Mouse (Mus musculus) heart, postnatal 36 days (tissue): ENCODE results near the gene Plin4. TPM values are rescaled to one million over a fixed set of nuclear protein-coding genes. Genes with fewer than 3 reads are reported as not detected.
"Not testable (repeated sequence)": the region's sequence is repeated elsewhere in the genome, so short reads cannot be mapped to it uniquely, and the experiment has no call there.

Source experiments
- DNase-seq, 2 experiments: peaks; one replicate each; pipeline ENCODE4 v3.0.0; 2021 to 2022
- intact Hi-C: fragments of 180-260 bp; cut with DNase I; formaldehyde crosslinking; loops from one replicate; pipeline ENCODE4 v1.15.1; 2025
- total RNA-seq, 2 experiments: library from RNA; stranded (reverse); gene quantifications; 2 replicates each; pipeline ENCODE4 v1.2.3; 2021

Gene Plin4
- total RNA-seq, 2 experiments from 2014 or later, result 157 to 172 TPM

DNA sequence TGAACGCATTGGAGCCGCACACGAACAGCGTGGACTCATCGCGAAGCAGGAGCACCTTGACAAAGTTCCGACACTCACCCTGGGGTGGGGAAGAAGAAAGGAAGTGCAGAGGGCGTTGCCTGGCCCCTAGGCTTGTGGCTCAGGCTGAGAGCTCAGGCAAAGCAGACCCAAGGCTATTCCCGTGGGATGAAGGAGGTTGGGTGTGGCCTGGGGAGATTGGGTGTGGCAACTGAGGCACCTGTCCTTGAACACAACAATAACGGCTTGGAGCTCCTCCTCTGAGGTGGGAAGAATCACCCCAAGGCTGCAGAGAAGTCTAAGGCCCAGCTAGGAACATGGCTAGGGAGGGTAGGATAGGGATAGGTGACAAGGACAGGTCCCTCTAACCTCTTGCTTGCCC lies 21.5 kb upstream of the Plin4 start:
- intact Hi-C loops, result loop anchor here (5.0 kb wide), 1 partner anchor 221 kb away; no protein-coding TSS in a partner anchor
- no peak for DNase-seq

DNA sequence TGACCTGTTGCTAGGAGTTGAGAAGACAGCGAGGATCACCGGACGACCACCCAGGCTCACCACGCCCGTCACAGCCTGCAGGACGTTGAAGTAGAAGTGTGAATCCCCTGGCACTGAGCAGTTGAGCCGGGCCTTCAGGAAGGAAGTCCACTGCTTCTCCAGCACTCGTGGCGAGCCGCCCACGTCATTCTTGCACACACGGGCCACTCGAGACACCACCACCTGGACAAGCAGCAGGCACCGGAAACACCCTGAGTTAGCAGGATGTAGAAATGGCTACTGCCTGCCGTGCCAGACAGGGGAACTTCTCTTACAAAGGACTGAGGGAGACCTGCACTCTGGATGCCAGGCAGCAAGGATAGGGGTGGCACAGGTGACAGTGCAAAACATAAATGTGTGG lies 18.6 kb upstream of the Plin4 start:
- intact Hi-C loops, result no loop called here
- no peak for DNase-seq

DNA sequence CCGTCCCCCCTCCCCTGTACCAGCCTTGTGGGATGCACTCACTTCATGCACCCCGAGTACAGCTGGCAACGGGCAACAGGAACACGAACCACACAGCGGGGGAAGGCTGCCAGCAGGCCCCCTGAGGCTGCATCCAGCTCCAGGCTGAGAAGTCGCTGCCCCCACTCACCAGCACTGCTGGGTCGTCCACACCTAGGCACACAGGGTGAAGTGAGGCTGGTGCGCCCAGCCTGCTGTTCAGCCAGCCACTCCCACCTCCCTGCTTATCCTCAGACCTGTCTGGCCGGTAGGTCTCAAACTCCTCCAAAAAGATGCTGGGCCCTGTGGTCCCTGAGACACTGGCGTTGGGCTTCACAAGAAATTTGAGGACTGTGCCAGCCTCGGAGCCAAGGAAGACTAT lies 16.6 kb upstream of the Plin4 start:
- DNase-seq, result no peak
- intact Hi-C loops, result no loop called here

DNA sequence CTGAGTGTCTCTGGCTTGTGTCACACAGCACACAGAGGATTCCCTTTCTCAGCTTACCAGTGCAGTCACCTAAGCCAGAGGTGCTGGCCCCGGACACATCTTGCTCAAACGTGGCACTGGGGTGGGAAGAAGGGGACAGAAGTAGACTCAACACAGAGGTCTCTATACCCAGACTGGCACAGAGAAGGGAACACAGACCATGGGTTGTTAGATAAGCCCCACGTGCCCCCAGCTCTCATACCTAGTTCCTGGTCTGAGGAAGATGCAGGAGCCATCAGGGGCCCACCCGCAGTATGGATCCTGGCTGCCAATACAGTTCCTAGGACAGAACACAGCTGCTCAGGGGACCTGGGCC lies 15.7 kb upstream of the Plin4 start:
- no peak for DNase-seq
- intact Hi-C loops, result no loop called here

DNA sequence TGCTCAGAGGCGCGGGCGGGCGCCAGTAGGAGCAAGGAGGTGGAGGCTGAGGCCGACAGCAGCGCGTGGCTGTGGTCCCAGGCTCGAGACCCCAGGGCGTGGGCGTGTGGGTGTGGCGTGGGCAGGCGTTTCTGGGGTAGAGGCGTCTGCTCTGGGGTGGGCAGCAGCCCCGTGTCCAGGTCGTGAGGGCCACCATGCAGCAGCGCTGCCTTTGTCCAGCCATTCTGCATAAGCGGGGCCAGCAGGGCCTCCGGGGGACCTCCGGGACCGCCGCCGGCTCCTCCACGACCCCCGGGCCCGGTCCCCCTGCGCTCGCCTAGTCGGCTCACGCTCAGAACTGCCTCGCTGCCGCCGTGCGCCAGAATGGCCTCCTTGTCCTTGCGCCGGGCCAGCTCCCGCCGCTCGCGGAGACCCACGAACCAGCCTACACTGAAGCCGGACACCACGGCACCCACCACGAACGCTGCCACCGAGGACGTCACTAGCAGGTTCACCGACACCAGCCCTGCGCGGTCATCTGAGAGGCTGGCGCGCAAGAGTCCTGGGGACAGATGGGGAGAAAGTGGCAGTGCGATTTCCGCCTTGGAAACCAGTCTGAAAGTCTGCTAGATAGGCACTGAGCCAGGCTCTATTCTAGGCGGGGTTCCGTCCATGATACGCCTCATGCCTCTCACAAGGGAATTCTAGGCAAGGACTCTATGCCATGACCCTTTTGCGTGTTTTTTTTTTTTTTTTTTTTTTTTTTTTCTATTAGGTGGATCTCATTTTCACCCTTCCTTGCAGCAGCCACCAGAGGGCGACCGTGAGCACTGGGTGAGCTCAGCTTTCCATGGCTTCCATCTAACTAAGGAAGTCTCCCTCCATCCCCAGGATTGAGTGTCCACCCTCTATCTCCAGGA lies 15.0 kb upstream of the Plin4 start:
- peak; percentile 64 to 73 for DNase-seq
- intact Hi-C loops, result no loop called here

DNA sequence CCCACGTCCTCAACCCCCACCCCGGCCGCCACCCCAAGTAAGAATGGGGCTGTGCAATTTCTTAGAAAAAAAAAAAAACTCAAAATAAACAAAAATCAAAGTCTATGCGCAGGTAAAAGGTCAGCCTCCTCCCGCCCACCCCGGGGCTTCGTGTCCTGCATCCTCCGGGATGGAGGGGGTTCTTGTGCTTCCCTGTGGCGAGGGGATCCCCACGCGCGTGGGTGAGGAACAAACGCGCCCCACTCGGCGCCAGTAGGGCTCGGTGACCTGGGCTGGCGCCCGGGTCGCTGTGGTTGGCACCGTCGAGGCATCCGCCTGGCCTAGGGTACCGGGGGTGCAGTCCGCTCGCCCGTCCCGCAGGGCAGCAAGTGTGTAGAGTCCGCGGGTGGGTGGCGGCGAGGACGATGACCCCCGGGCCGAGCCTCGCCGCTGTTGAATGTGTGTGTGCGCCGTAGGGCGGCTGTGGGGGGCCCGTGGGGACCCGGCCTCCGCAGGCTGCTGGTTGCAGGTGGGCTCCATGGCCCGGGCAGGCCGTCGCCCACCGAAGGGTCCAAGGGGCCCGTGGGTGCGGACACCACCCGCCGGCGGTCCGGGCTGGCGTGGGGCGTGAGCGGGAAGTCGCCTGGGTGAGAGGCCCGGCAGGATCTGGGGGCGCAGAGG lies 14.2 kb upstream of the Plin4 start:
- intact Hi-C loops, result no loop called here
- DNase-seq, result peak in 1 of 2 experiments; percentile 12

DNA sequence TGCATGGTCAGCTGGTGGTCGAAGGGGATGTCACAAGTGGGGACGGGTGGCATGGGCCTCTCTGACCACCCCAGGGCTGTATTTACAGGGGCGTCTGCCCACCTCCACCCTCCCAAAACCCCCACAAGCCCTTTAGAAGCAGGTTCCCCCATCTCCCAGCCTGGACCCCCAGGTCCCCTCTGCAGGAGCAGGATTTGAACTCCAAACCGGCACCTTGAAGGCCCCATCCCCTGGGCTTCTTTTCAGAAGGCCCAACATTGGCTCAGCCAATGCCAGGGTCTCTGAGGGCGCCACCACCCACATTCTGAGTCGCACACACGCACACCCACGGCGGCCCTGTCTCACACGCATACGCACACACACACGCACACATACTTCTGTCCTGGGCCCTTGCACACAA lies 13.6 kb upstream of the Plin4 start:
- DNase-seq, result peak in 1 of 2 experiments; percentile 3
- intact Hi-C loops, result no loop called here

DNA sequence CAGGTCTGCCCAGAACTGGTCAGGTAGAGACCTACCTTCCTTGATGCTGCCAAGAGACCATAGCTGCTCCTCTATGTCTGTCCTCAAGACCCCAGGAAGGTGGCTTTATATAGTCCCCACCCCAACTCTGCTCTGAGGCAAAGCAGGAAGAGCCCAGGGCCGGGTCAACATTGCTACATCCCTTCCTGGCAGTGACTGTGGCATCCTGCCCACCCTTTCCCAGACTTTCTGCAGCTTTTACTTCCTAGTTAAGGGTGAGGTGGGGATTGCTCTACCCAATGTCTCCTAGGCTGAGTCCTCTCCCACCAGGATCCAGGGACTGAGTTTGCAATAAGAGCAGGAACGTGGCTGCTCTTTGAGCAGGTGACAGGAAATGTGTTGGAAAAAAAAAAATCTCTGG lies 12.2 kb upstream of the Plin4 start, which contains the start of gene Lrg1:
TSS of gene Lrg1 (minus strand) at position 176 of the 400 bp plus-strand sequence.
- intact Hi-C loops, result no loop called here

DNA sequence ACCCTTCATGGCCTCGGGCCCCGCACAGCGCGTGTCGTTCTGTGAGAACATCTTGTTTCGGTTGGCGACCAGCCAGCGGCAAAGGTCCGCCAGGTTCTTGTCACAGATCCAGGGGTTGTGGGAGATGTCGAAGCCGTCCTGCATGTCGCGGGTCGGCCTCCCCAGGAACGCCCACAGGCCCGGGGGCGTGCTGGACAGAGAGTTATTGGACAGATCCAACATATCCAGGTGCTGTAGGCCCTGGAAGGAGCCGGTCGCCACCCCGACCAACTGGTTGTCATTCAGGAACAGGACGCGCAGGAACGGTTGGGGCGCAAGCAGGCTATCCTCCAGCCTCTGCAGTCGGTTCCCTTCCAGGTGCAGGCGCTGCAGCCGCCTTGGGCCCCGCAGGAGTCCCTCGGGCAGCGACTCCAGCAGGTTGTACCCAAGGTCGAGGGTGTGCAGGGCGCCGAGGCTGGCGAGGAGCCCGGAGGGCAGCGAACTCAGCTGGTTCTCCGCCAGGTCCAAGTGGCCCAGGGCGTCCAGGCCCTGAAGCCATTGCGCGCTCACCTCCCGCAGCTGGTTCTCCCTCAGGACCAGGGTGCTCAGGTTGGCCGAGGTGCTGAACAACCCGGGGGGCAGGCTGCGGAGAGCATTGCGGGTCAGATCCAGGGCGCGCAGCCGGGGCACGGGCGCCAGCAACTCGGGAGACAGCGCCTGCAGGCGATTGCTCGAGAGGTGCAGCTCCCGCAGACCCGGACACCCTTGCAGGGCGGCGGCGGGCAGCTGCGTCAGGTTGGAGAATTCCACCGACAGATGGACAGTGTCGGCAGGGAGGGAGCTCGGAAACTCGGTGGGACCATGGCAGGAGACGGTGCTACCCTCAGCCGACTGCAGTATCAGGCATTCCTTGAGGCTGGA lies 10.6 kb upstream of the Plin4 start:
- DNase-seq, result peak; percentile 73 to 77
- intact Hi-C loops, result no loop called here

More for the DNA sequence above, 12.2 kb upstream of the Plin4 start, which contains the start of gene Lrg1:
- DNase-seq, result no peak

DNA sequence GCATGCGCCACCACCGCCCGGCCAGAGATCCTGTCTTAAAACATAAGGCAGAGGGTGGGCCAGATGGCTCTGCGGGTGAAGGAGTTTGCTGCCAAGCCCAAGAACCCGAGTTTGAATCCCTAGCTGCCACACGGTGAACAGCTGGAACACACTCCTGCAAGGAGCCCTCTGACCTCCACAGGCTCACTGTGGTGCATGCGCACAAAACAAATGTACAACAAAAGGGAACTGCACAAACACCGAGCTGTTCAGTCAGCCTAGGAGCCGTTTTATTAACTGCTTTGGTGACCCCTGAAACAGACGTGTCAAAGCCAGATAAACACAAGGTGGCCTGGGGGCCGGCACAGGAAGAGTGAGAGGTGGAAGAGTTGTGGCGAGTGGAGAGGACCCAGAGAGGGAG lies 9.8 kb upstream of the Plin4 start:
- DNase-seq, result no peak
- intact Hi-C loops, result no loop called here

DNA sequence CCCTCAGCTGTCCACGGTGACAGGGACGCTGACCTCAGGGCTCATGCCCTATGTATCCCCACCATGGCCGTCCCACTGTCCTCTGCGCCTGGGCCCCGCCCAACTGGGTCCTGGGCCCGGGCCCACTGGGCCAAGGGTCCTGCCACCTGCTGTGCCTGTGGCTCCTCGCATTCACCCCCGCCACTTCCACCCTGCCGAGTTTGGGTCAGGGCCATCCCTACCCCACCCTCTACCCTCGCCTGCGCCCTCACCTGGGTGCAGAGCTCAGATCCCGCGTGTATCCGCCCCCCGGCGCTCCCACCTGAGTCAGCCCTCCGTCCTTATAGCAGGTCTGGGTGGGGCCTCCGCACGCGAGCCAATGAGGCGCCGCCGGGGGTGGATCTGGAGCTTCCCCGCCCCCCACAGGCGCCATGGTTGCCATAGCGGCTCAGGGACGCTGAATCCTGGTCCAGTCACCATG lies 7.7 kb upstream of the Plin4 start, which contains the start of gene Plin5:
TSS of gene Plin5 (minus strand) at position 346 of the 460 bp plus-strand sequence.
- intact Hi-C loops, result no loop called here
- peak; percentile 69 to 77 for DNase-seq

DNA sequence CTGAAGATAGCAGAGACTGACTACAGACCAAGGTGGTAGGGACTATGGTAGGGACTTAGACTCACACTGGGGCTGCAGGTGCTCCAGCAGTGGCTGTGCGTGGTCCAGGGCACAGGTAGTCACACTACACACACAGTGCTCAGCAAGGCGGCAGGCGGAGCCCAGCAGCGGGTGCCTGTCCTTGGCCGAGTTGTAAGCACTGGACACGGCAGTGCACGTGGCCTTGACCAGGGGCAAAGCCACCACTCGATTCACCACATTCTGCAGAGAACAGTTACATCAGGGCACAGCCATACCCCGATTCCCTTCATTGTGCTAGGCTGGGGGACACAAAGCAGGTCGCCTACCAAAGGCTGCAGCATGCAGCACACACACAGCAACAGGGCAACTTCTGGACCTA lies 6.6 kb upstream of the Plin4 start:
- intact Hi-C loops, result no loop called here
- no peak for DNase-seq

DNA sequence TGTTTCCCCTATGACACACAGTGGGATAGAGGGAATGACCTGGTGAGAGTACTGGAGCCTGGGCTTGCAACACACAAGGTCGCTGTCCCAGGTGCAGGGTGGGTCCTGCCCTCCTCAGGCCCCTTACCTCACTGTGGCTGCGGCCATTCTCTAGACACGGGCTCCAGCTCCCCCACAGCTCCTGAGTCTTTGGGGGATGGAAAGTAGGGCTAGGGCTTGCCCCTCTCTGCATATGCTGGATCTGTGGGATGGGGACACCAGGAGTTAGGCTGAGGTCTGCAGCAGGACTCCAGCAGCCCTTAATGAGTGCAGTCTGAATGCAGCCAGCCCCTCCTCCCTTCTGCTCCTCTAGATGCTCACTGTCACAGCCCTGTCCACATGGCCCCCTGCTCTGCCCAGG lies 3.1 kb upstream of the Plin4 start:
- intact Hi-C loops, result loop anchor here (5.0 kb wide), 1 partner anchor 145 kb away; the partner anchor contains the start of gene Fem1a

DNA sequence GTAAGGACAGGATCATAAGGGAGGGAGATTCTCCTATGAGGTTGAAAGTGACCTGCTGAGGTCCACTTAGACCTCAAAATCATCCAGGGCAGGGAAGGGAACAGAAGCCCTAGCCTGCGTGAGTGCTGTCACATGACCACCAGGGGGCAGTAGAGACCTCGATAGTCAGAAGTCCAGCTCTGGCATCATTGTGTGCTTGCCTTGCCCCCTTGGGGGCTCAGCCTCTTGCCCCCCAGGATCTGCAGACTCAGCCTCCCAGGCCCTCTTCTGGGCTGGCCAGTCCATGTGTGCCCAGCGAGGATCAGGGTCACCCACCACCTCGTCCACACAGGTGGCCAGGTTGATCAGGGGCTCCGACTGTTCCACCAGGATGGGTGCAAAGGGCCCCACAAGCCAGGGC lies 2.3 kb upstream of the Plin4 start:
- DNase-seq, result peak; percentile 70 to 73
- intact Hi-C loops, result loop anchor here (5.0 kb wide), 1 partner anchor 145 kb away; the partner anchor contains the start of gene Fem1a

More for the DNA sequence above, 3.1 kb upstream of the Plin4 start:
- DNase-seq, result no peak

DNA sequence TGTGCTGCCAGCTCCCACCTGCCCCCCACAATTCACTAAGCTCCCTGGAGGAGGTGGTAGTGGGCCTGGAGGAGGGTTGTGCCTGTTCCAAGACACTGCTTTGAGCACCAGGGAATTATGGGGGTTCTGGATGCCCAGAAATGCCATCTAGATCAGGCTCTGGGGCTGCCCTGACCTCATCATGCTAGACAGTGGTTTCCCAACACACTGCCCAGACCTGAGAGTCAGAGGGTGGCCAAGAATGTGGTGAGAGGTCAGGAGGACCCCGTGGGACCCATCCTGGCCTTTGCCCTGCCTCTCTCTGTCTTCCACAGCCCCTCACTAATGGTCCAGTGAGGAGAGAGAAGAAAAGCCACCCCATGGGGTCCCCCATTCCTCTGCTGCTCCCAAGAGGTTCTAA lies 1.4 kb upstream of the Plin4 start:
- no peak for DNase-seq
- intact Hi-C loops, result loop anchor here (5.0 kb wide), 1 partner anchor 146 kb away; the partner anchor contains the start of gene Fem1a

DNA sequence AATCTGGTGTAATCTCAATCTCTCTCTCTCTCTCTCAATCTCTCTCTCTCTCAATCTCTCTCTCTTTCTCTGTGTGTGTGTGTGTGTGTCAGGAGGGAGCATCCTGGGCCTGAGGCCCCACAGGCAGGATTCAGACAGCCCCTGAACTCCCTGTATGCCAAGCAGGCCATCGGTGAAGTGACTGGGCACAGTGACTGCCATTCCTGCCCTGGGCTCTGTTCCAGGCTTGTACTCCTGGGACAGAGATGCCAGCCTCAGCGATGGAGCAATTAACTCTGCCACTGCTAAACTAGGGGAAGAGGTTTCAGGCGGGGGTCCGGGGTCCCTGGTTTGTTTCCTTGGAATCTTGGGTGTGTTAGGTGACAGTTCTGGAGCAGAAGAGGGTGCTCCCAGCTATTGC lies 968 bp upstream of the Plin4 start:
- peak; percentile 54 to 63 for DNase-seq
- intact Hi-C loops, result loop anchor here (5.0 kb wide), 1 partner anchor 147 kb away; the partner anchor contains the start of gene Fem1a

DNA sequence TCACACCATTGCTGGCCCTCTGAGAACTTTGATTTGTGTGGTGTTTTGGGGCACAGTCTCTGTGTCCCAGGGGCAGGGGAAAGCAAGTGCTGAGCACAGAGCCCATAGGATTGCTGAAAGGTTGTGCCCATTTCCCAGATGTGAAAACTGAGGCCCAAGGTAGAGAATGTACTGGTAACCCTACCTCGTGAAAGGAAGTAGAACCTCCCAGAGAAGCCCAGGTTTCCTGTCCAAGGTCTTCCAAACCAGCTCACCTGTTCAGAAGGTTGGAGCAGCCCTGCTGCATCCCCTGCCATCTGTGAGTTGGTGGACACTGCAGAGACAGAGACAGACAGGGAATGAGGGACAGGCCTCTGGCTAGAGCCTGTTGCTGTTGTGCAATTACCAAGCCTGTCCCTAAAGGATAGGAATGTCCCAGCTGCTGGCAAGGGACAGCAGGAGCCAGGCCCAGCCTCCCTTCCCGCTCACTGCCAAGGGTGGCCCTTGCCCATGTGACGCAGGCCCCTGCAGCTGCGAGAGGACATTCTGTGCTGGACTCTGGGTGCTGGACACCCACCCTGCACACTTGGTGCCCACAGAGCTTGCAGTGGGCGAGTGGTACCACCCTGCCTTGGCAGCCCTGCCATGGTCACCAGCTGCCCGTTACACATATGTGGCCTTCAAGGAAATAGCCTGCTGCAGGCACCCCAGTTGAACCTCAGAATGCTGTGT lies 1.1 kb downstream of the Plin4 start:
- intact Hi-C loops, result no loop called here
- DNase-seq, result peak; percentile 78 to 83

DNA sequence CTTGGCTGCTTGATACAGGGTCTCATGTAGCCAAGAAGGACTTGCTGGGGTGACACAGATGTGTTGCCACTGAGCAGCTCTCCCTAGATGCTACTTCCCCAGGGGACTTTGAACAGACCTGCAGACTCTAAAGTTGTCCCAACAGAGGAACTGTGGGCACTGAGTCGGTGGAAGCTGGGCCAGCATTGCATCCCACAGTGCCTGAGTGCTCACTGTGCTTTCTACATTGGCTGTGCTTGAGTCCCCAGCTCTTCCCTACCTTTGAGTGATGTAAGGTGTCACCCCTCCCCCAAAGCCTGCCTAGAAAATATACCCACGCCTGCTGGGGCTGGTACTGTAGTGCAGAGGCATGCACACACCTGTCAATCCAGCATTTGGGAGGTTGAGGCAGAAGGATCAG lies 1.9 kb downstream of the Plin4 start:
- no peak for DNase-seq
- intact Hi-C loops, result no loop called here

DNA sequence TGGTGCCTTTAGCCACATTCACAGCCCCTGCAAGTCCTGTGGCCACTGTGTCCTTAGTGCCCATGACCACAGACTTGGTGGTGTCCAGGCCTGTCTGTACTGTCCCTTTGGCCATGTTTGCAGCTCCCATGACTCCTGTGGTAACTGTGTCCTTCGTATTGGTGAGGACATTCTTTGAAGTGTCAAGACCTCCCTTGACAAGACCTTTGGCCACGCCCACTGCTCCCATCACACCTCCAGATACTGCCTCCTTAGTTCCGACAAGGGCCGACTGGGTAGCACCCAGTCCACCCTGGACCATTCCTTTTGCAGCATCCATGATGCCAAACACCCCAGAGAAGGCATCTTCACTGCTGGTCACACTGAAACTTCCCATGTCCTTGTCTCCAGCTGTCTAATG lies 2.6 kb downstream of the Plin4 start:
- no peak for DNase-seq
- intact Hi-C loops, result no loop called here

DNA sequence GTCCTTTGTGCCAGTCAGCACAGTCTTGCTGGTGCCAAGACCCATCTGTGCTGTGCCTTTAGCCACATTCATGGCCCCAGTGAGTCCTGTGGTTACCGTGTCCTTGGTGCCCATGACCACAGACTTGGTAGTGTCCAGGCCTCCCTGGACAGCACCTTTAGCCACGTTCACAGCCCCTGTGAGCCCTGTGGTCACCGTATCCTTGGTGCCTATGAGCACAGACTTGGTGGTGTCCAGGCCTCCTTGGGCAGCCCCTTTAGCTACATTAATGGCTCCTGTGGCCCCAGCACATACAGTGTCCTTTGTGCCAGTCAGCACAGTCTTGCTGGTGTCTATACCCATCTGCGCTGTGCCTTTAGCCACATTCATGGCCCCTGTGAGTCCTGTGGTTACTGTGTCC lies 3.2 kb downstream of the Plin4 start:
- DNase-seq, intact Hi-C loops: not testable (repeated sequence)
